9 mouse cellular contexts compared by ENCODE assay signal in the genomic region with DNA sequence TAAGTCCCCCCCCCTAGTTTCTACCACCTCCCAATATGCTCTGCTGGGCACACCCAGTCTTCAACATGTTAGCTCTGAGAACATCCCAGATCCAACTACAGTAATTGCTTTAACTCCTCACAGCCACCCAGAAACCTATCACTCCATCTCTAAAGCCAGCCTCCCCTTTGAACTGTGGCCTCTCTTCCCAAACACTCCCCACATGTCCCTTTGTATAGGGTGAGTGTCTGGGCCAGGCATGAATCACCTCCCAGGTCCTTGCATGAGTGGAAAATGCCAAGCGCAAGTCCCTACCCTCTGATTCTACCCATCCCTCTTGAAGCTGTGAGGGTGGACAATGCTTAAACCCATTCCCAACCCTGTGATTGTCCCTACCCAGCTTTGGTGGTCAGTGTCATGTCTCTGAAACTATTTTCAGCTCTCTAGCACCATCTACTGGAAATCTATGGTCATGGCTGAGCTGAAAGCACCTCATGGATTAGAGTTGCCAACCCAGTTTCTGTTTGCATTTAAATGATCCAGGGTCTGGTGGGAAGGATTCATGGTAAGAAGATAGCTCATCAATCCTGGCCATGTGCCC.
A peak's percentile ranks its signal among the peaks of the same experiment; 100 is the strongest.
DNase-seq lines count a peak whose midpoint lies in the region; ATAC-seq lines count a peak whose summit lies in the region.
"Had no signal": no experiment of that assay in that cellular context is flagged by ENCODE, and none has a peak within 500 bp of the region (broad histone marks: within the 10 kb centered on the region; RNA-seq: fewer than 3 reads in every experiment).

No protein-coding gene starts in this region.

- no peaks in the 10 kb centered on the region for H3K27me3 ChIP-seq in hindbrain, embryonic 13.5 days
- no peaks in the 10 kb centered on the region for H3K27me3 ChIP-seq in midbrain, embryonic 14.5 days (ENCODE audit: control insufficient read depth, insufficient read depth, low read length)
- H3K27me3 ChIP-seq: stomach, embryonic 15.5 days had no signal

- no peak for DNase-seq in cerebellum, adult 11-12 months
- peak; percentile 76 for DNase-seq in MN1 (ENCODE audit: low spot score)
- peak; percentile 69 for DNase-seq in embryo, embryonic 9.5 days (ENCODE audit: extremely low spot score)
- peak; percentile 30 to 60 for DNase-seq in left cerebral cortex, postnatal 10 days (ENCODE audit: extremely low spot score in 1 of 2, low spot score in 2 of 2)
- DNase-seq in midbrain, embryonic 14.5 days = peak; percentile 92
- DNase-seq in yolk sac, embryonic 10.5 days (ENCODE audit: low spot score) = peak; percentile 39

- intact Hi-C loops in left cerebral cortex, postnatal 10 days (cut with DNase I) = loop anchor here (5.0 to 10.0 kb wide), 2 partner anchors 61 to 1388 kb away; no protein-coding TSS in a partner anchor

- H3K4me2 ChIP-seq in hindbrain, embryonic 13.5 days = no peak overlapping the region
- no peak overlapping the region for H3K4me2 ChIP-seq in midbrain, embryonic 14.5 days (ENCODE audit: low read length)
- H3K4me2 ChIP-seq: stomach, embryonic 15.5 days had no signal

- peak; percentile 52; the same call in 1 of the 2 replicates for ATAC-seq in cerebellum, adult (ENCODE audit: insufficient number of reproducible peaks, low FRiP score, low TSS enrichment)
- ATAC-seq in hindbrain, embryonic 13.5 days (ENCODE audit: low FRiP score) = peak; percentile 77
- ATAC-seq in midbrain, embryonic 14.5 days (ENCODE audit: low FRiP score, low TSS enrichment) = peak; percentile 73

- 69% methylated on average over 1 of the region's 1 CpGs for WGBS in hindbrain, embryonic 13.5 days
- 81% methylated on average over 1 of the region's 1 CpGs for WGBS in midbrain, embryonic 14.5 days

- no peak overlapping the region for H3K4me3 ChIP-seq in hindbrain, embryonic 13.5 days
- no peak overlapping the region for H3K4me3 ChIP-seq in midbrain, embryonic 14.5 days (replicated peaks; ENCODE audit: low read depth, low read length)
- H3K4me3 ChIP-seq: stomach, embryonic 15.5 days had no signal

- no peak overlapping the region for H3K9ac ChIP-seq in hindbrain, embryonic 13.5 days
- no peak overlapping the region for H3K9ac ChIP-seq in midbrain, embryonic 14.5 days (replicated peaks; ENCODE audit: low read length)
- H3K9ac ChIP-seq: stomach, embryonic 15.5 days had no signal

- H3K27ac ChIP-seq in hindbrain, embryonic 13.5 days = no peak overlapping the region
- no peak overlapping the region for H3K27ac ChIP-seq in midbrain, embryonic 14.5 days (replicated peaks; ENCODE audit: low read depth, low read length)
- H3K27ac ChIP-seq: stomach, embryonic 15.5 days had no signal

- H3K36me3 ChIP-seq in hindbrain, embryonic 13.5 days = no peaks in the 10 kb centered on the region
- H3K36me3 ChIP-seq in midbrain, embryonic 14.5 days (ENCODE audit: control insufficient read depth, insufficient read depth, low read length) = no peaks in the 10 kb centered on the region
- H3K36me3 ChIP-seq: stomach, embryonic 15.5 days had no signal

- H3K9me3 ChIP-seq in hindbrain, embryonic 13.5 days = no peaks in the 10 kb centered on the region
- no peaks in the 10 kb centered on the region for H3K9me3 ChIP-seq in midbrain, embryonic 14.5 days (ENCODE audit: control insufficient read depth, low read length)
- H3K9me3 ChIP-seq: stomach, embryonic 15.5 days had no signal

- H3K4me1 ChIP-seq in hindbrain, embryonic 13.5 days (replicated peaks) = 0 out of 2 replicates have a peak, but pooled peaks cover 7% of the 10 kb centered on the region
- H3K4me1 ChIP-seq in midbrain, embryonic 14.5 days (ENCODE audit: control insufficient read depth, insufficient read depth, low read length) = no peaks in the 10 kb centered on the region
- H3K4me1 ChIP-seq: stomach, embryonic 15.5 days had no signal
